Comparison of ENCODE assay signal across 11 mouse cellular contexts in genomic region chr3:147228663-147229062, GRCm38 (mm10).
DNase-seq lines count a peak whose midpoint lies in the region; ATAC-seq lines count a peak whose summit lies in the region.
"Had no signal": no experiment of that assay in that cellular context is flagged by ENCODE, and none has a peak within 500 bp of the region (broad histone marks: within the 10 kb centered on the region; RNA-seq: fewer than 3 reads in every experiment).

No protein-coding gene starts in this region.

- no peak overlapping the region for H3K4me3 ChIP-seq in midbrain, embryonic 16.5 days (ENCODE audit: low read depth, low read length)
- H3K4me3 ChIP-seq: hindbrain, embryonic 10.5 days had no signal

- no peak overlapping the region for H3K4me2 ChIP-seq in midbrain, embryonic 16.5 days (ENCODE audit: low read length)

- H3K4me1 ChIP-seq in midbrain, embryonic 16.5 days (ENCODE audit: control insufficient read depth, insufficient read depth, low read length), result no peaks in the 10 kb centered on the region
- H3K4me1 ChIP-seq: hindbrain, embryonic 10.5 days had no signal

- DNase-seq in gastrocnemius, postnatal 4 days (ENCODE audit: low spot score in 2 of 2), result peak; percentile 22 to 58
- no peak for DNase-seq in gastrocnemius, adult 18-20 months (ENCODE audit: low spot score)
- DNase-seq in left cerebral cortex, postnatal 36 days (ENCODE audit: low spot score in 2 of 2), result peak; percentile 13 to 17
- DNase-seq in right cerebral cortex, postnatal 14 days, result peak; percentile 73
- no peak for DNase-seq in embryo, embryonic 10.5 days (ENCODE audit: low spot score)
- DNase-seq in spleen, adult 12 weeks (ENCODE audit: low spot score), result no peak
- DNase-seq: kidney, adult 2 months; retina, postnatal 1 day had no signal

- no peaks in the 10 kb centered on the region for H3K9me3 ChIP-seq in midbrain, embryonic 16.5 days (replicated peaks; ENCODE audit: control insufficient read depth, low read length, poor library complexity, severe bottlenecking)
- H3K9me3 ChIP-seq: hindbrain, embryonic 10.5 days had no signal

- peak; percentile 92 for ATAC-seq in frontal cortex, adult (ENCODE audit: low TSS enrichment)
- ATAC-seq in midbrain, embryonic 16.5 days, result no peak

- H3K27me3 ChIP-seq in midbrain, embryonic 16.5 days (ENCODE audit: control insufficient read depth, insufficient read depth, low read depth, low read length), result no peaks in the 10 kb centered on the region

- H3K36me3 ChIP-seq in midbrain, embryonic 16.5 days (ENCODE audit: control insufficient read depth, insufficient read depth, low read length), result no peaks in the 10 kb centered on the region
- H3K36me3 ChIP-seq: hindbrain, embryonic 10.5 days had no signal

- intact Hi-C loops in left cerebral cortex, postnatal 36 days (cut with DNase I), result no loop called here

- H3K9ac ChIP-seq in midbrain, embryonic 16.5 days (ENCODE audit: low read depth, low read length), result no peak overlapping the region

- no peak overlapping the region for H3K27ac ChIP-seq in midbrain, embryonic 16.5 days (ENCODE audit: low read length)
- H3K27ac ChIP-seq: hindbrain, embryonic 10.5 days had no signal

- WGBS in midbrain, embryonic 16.5 days, result 96% methylated on average over 2 of the region's 2 CpGs

Comparison
In these comparisons a context has a peak if more than half of its experiments do, and no peak if none do; other contexts are left out.
1. DNase-seq: peak in gastrocnemius, postnatal 4 days (2 of 2), left cerebral cortex, postnatal 36 days (2 of 2) and right cerebral cortex, postnatal 14 days (single experiment); none in gastrocnemius, adult 18-20 months (single experiment), embryo, embryonic 10.5 days (single experiment) and spleen, adult 12 weeks (single experiment).